Mouse (Mus musculus): ENCODE results near the gene Amot.

- TF ChIP-seq POLR2A (IDR thresholded peaks at IDR 0.05; ENCODE audit: low read depth, low read length) (no peak), CTCF (IDR thresholded peaks at IDR 0.05; ENCODE audit: extremely low read depth, insufficient read depth, insufficient read length, insufficient replicate concordance) (no peak)
Observed at GRCm38 (mm10) chrX:145541050-145541449, 36.1 kb upstream of the Amot start.
